Mouse (Mus musculus): ENCODE data around the gene Kdm2a. TPM values are rescaled to one million over a fixed set of nuclear protein-coding genes. Genes with fewer than 3 reads are reported as not detected.
A peak's percentile ranks its signal among the peaks of the same experiment; 100 is the strongest.

Kdm2a gene
- polyA plus RNA-seq, 1 experiment: 74.3 TPM

DNA sequence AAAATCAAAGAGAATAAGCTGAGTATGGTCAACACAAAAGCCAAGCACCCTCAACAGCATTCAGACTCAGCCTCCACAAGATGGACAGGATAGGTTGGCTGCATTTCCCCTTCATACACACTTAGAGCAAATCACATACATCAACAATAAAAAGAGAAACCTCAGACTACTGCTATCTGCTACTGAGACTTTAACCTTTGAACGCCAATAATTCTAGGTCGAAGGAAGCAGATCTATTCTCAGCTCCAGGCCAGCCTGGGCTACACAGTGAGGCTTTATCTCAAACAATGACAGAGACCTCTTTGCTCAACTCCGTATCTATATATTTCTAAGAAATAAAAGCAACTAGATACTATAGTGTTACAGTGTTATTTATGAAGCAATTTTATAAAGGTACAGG lies 66.8 kb downstream of the Kdm2a start:
- no peak overlapping the region for H3K27ac ChIP-seq (ENCODE audit: insufficient read depth, low read depth, low read length)
- H3K36me3 ChIP-seq (ENCODE audit: control insufficient read depth, insufficient read depth, low read length): peaks cover 20% of the 10 kb centered on the region
- H3K27me3 ChIP-seq (replicated peaks; ENCODE audit: control insufficient read depth, insufficient read depth, low read length): no peaks in the 10 kb centered on the region
- DNase-seq: no peak
- TF ChIP-seq CTCF (conservative IDR thresholded peaks at IDR 0.05; ENCODE audit: insufficient read depth, insufficient read length, low read depth, low read length) (no peak), POLR2A (IDR thresholded peaks at IDR 0.05; ENCODE audit: low read depth, low read length) (no peak)
- no peak overlapping the region for H3K4me3 ChIP-seq (ENCODE audit: insufficient read depth, low read depth, low read length)
- H3K4me1 ChIP-seq (ENCODE audit: control insufficient read depth, insufficient read depth, low read length): peaks cover 10% of the 10 kb centered on the region; the same call in 1 of the 2 replicates
- 52% methylated on average over 3 of the region's 3 CpGs for WGBS

DNA sequence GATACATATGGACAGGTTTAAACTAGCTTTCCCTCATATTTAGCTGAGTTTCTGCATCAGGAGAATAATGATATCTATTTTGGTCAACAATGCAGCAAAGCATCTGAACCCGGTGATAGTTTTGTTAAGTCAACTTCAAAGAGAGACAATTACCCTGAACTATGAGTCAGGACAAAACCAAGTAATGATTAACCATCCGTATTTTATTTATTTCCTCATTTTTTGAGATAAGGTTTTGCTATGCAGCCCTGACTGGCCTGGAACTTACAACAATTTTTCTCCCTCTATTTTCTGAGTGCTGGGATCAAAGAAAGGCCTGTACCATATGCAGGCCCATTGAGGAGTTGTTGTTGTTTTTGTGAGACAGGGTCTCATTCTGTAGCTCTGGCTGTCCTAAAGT lies 67.5 kb downstream of the Kdm2a start:
- peaks cover 16% of the 10 kb centered on the region; the same call in 1 of the 2 replicates for H3K4me1 ChIP-seq (ENCODE audit: control insufficient read depth, insufficient read depth, low read length)
- H3K36me3 ChIP-seq (ENCODE audit: control insufficient read depth, insufficient read depth, low read length): peaks cover 24% of the 10 kb centered on the region
- 33% methylated on average over 2 of the region's 2 CpGs for WGBS
- no peak overlapping the region for H3K4me3 ChIP-seq (ENCODE audit: insufficient read depth, low read depth, low read length)
- no peak for DNase-seq
- H3K27ac ChIP-seq (ENCODE audit: insufficient read depth, low read depth, low read length): no peak overlapping the region
- TF ChIP-seq CTCF (conservative IDR thresholded peaks at IDR 0.05; ENCODE audit: insufficient read depth, insufficient read length, low read depth, low read length) (no peak), POLR2A (IDR thresholded peaks at IDR 0.05; ENCODE audit: low read depth, low read length) (no peak)
- no peaks in the 10 kb centered on the region for H3K27me3 ChIP-seq (replicated peaks; ENCODE audit: control insufficient read depth, insufficient read depth, low read length)

DNA sequence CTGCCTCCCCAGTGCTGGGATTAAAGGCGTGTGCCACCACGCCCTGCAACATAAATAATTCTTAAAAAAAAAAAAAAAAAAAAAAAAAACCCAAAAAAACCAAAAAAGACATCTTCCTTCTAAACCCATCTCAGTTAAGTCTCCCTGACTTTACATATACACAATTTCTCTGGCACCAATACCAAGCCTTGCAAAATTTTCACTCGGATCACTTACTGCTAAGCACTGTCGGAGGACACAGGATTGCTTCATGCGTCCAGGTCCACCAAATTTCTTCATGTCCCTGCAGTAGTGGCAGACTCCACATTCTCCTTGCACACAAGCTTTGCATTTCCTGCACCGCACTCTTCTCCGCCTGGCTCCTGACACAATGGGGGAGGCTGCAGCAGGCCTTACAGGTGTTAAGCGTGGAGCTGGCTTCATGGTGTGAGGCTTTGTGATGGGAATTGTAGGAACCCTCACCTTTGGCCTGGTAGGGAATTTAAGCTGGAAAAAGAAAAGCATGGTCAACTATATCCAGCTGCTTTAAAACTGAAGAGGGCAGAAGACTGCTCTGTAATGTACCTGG lies 69.3 kb downstream of the Kdm2a start:
- no peaks in the 10 kb centered on the region for H3K27me3 ChIP-seq (replicated peaks; ENCODE audit: control insufficient read depth, insufficient read depth, low read length)
- no peak for DNase-seq
- no peak overlapping the region for H3K27ac ChIP-seq (ENCODE audit: insufficient read depth, low read depth, low read length)
- 91% methylated on average over 8 of the region's 8 CpGs for WGBS
- peaks cover 34% of the 10 kb centered on the region for H3K36me3 ChIP-seq (ENCODE audit: control insufficient read depth, insufficient read depth, low read length)
- H3K4me1 ChIP-seq (ENCODE audit: control insufficient read depth, insufficient read depth, low read length): peaks cover 16% of the 10 kb centered on the region; the same call in 1 of the 2 replicates
- no peak for TF ChIP-seq POLR2A (IDR thresholded peaks at IDR 0.05; ENCODE audit: low read depth, low read length)
- TF ChIP-seq CTCF (conservative IDR thresholded peaks at IDR 0.05; ENCODE audit: insufficient read depth, insufficient read length, low read depth, low read length): no peak
- H3K4me3 ChIP-seq (ENCODE audit: insufficient read depth, low read depth, low read length): no peak overlapping the region

DNA sequence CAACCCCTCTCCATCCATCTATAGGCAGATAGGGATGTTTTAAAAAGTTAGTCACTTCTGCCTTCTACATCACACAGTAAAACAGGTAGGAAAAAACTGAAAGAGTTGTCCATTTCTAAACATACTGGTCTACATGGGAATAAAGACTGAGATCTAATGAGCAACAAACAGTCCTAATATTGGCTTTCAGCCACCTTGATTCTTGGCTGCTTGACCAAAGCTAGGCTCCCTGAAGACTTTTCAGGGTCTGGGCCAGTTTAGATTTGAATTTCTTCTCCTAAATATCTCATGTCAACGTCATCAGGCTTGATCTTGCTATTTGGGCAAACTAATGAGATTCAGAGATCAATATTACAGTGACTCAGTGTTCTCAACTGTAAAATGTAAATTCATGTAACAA lies 71.2 kb downstream of the Kdm2a start:
- TF ChIP-seq CTCF (conservative IDR thresholded peaks at IDR 0.05; ENCODE audit: insufficient read depth, insufficient read length, low read depth, low read length) (no peak), POLR2A (IDR thresholded peaks at IDR 0.05; ENCODE audit: low read depth, low read length) (no peak)
- no peaks in the 10 kb centered on the region for H3K27me3 ChIP-seq (replicated peaks; ENCODE audit: control insufficient read depth, insufficient read depth, low read length)
- 48% methylated on average over 1 of the region's 1 CpGs for WGBS
- H3K27ac ChIP-seq (ENCODE audit: insufficient read depth, low read depth, low read length): peak overlapping the region; percentile 50; the same call in 1 of the 2 replicates
- peaks cover 37% of the 10 kb centered on the region for H3K36me3 ChIP-seq (ENCODE audit: control insufficient read depth, insufficient read depth, low read length)
- peaks cover 11% of the 10 kb centered on the region; the same call in 1 of the 2 replicates for H3K4me1 ChIP-seq (ENCODE audit: control insufficient read depth, insufficient read depth, low read length)
- DNase-seq: peak; percentile 12
- H3K4me3 ChIP-seq (ENCODE audit: insufficient read depth, low read depth, low read length): no peak overlapping the region

DNA sequence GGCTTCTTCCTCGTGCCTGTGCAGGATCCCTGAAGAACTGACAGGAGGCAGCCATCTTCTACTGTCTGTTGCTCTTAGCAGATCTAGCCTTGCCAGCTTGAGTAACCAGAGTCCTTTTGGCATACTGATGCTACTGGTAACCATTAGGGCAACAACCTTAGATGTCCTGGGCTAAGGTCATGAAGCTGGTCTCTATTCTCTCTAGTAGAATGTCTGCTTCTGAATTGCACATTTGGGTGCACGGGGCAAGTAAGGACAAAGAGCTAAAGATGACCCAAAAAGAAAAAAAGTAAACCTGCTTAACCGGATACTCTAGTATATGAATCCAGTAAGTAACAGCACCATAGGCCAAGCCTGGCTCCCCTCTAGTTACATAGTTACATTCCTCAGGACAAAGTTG lies 72.0 kb downstream of the Kdm2a start:
- peaks cover 37% of the 10 kb centered on the region for H3K36me3 ChIP-seq (ENCODE audit: control insufficient read depth, insufficient read depth, low read length)
- H3K27me3 ChIP-seq (replicated peaks; ENCODE audit: control insufficient read depth, insufficient read depth, low read length): no peaks in the 10 kb centered on the region
- DNase-seq: peak; percentile 63
- 42% methylated on average over 3 of the region's 3 CpGs for WGBS
- peak overlapping the region; percentile 55; the same call in 1 of the 2 replicates for H3K27ac ChIP-seq (ENCODE audit: insufficient read depth, low read depth, low read length)
- no peak; the same call in 1 of the 2 replicates for TF ChIP-seq CTCF (conservative IDR thresholded peaks at IDR 0.05; ENCODE audit: insufficient read depth, insufficient read length, low read depth, low read length)
- TF ChIP-seq POLR2A (IDR thresholded peaks at IDR 0.05; ENCODE audit: low read depth, low read length): no peak
- peaks cover 8% of the 10 kb centered on the region; the same call in 1 of the 2 replicates for H3K4me1 ChIP-seq (ENCODE audit: control insufficient read depth, insufficient read depth, low read length)
- H3K4me3 ChIP-seq (ENCODE audit: insufficient read depth, low read depth, low read length): no peak overlapping the region

DNA sequence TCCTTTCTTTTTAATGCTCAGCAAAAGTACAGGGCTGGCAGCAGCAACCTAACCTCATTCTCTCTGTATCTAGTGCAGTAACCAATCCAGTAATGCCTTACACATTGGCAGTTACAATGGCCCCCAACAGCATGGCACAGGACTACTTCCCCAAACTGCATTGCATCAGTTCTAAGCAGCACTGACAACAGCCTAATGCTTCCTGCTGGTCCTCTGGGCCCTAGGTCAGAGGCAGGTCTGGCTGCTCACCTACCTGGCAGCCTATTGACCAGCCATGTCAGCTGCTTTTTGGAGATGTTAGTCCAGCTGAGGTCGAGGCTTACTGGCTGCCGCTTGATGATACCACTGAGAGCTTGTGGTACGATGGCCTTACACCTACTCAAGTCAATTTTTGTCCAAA lies 76.0 kb downstream of the Kdm2a start:
- no peak for DNase-seq
- Histone ChIP-seq H3K36me3 (ENCODE audit: control insufficient read depth, insufficient read depth, low read length) (peaks cover 35% of the 10 kb centered on the region), H3K27ac (ENCODE audit: insufficient read depth, low read depth, low read length) (no peak overlapping the region), H3K4me3 (ENCODE audit: insufficient read depth, low read depth, low read length) (no peak overlapping the region), H3K27me3 (replicated peaks; ENCODE audit: control insufficient read depth, insufficient read depth, low read length) (no peaks in the 10 kb centered on the region), H3K4me1 (ENCODE audit: control insufficient read depth, insufficient read depth, low read length) (peaks cover 6% of the 10 kb centered on the region; the same call in 1 of the 2 replicates)
- 85% methylated on average over 3 of the region's 3 CpGs for WGBS
- no peak for TF ChIP-seq POLR2A (IDR thresholded peaks at IDR 0.05; ENCODE audit: low read depth, low read length)
- no peak for TF ChIP-seq CTCF (conservative IDR thresholded peaks at IDR 0.05; ENCODE audit: insufficient read depth, insufficient read length, low read depth, low read length)

DNA sequence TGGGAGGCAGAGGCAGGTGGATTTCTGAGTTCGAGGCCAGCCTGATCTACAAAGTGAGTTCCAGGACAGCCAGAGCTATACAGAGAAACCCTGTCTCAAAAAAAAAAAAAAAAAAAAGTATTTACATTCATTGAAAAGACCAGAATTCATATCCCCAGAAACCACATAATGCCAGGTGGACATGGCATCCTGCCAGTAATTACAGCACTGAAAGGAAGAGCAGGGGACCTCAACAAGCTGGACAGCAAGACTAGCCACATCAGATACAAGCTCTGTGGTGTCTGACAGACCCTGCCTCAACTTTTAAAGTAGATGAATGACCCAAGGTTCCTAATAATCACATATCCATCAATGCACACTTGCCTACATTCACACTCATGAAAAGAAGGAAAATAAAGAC lies 76.5 kb downstream of the Kdm2a start:
- DNase-seq: no peak

More for the DNA sequence above, 76.5 kb downstream of the Kdm2a start:
- H3K4me1 ChIP-seq (ENCODE audit: control insufficient read depth, insufficient read depth, low read length): peaks cover 6% of the 10 kb centered on the region; the same call in 1 of the 2 replicates
- H3K27me3 ChIP-seq (replicated peaks; ENCODE audit: control insufficient read depth, insufficient read depth, low read length): no peaks in the 10 kb centered on the region
- 92% methylated on average over 1 of the region's 1 CpGs for WGBS
- TF ChIP-seq POLR2A (IDR thresholded peaks at IDR 0.05; ENCODE audit: low read depth, low read length) (no peak), CTCF (conservative IDR thresholded peaks at IDR 0.05; ENCODE audit: insufficient read depth, insufficient read length, low read depth, low read length) (no peak)
- peaks cover 33% of the 10 kb centered on the region for H3K36me3 ChIP-seq (ENCODE audit: control insufficient read depth, insufficient read depth, low read length)
- H3K27ac ChIP-seq (ENCODE audit: insufficient read depth, low read depth, low read length): no peak overlapping the region
- H3K4me3 ChIP-seq (ENCODE audit: insufficient read depth, low read depth, low read length): no peak overlapping the region

Measured in kidney, adult 2 months (tissue).